Mouse (Mus musculus) megakaryocyte, embryonic 14.5 days (primary cell): ENCODE results near the gene Asb16. TPM values are rescaled to one million over a fixed set of nuclear protein-coding genes. Genes with fewer than 3 reads are reported as not detected.

ENCODE experiments used
- H3K27me3 ChIP-seq: replicated peaks from 2 replicates; pipeline ENCODE3; 2012; ENCODE audit warnings: inconsistent platforms
- H3K36me3 ChIP-seq: replicated peaks from 2 replicates; pipeline ENCODE3; 2012; ENCODE audit warnings: low read length, inconsistent platforms, mixed read lengths
- H3K4me1 ChIP-seq: 2 replicates; pipeline ENCODE4 v1.6.1; 2012; ENCODE audit warnings: inconsistent platforms
- H3K4me3 ChIP-seq: replicated peaks from 2 replicates; pipeline ENCODE3; 2012; ENCODE audit warnings: moderate library complexity, mild to moderate bottlenecking, inconsistent platforms
- H3K9me3 ChIP-seq: 2 replicates; pipeline ENCODE4 v1.6.1; 2012; ENCODE audit warnings: inconsistent platforms
- FLI1 ChIP-seq: IDR thresholded peaks from 2 replicates; pipeline ENCODE4 v1.6.1; 2012; ENCODE audit warnings: low read length, inconsistent platforms, mixed read lengths
- GATA1 ChIP-seq: IDR thresholded peaks from 3 replicates; pipeline ENCODE4 v1.6.1; 2012; ENCODE audit warnings: mixed read lengths, low read length, inconsistent platforms, borderline replicate concordance
- polyA plus RNA-seq: library from polyadenylated mRNA; stranded (reverse); fragments of >175 nt; gene quantifications from 2 replicates; pipeline ENCODE4 v1.2.3, GENCODE M21; 2012; ENCODE audit warnings: low replicate concordance; ENCODE audit not compliant: insufficient read depth

Gene Asb16
- polyA plus RNA-seq, 1 experiment = not detected

GRCm38 (mm10) chr11:102327250-102327649 is 58.7 kb downstream of the Asb16 start:
- H3K27me3 ChIP-seq = peaks cover 48% of the 10 kb centered on the region
- H3K4me3 ChIP-seq = no peak overlapping the region
- TF ChIP-seq GATA1 (no peak), FLI1 (no peak)
- no peaks in the 10 kb centered on the region for H3K36me3 ChIP-seq
- no peaks in the 10 kb centered on the region for H3K4me1 ChIP-seq
- no peaks in the 10 kb centered on the region for H3K9me3 ChIP-seq

DNA sequence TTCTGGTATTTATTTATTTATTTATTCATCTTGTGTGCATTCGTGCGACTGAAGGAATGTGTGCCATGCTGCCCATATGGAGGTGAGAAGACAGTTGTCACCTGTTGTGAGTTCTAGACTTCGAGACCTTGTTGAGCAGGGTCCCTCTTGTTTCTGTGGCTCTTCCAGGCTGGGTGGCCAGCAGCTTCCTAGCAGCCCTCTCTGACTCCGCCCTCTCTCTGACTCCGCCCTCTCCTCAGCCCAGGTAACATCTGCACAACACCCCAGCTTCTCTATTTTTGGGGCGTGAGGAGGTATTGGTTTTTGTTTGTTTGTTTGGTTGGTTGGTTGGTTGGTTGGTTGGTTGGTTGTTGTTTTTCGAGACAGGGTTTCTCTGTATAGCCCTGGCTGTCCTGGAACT is 59.3 kb downstream of the Asb16 start:
- Histone ChIP-seq H3K36me3 (no peaks in the 10 kb centered on the region), H3K27me3 (peaks cover 46% of the 10 kb centered on the region), H3K4me1 (no peaks in the 10 kb centered on the region), H3K9me3 (peaks cover under 1% of the 10 kb centered on the region), H3K4me3 (no peak overlapping the region)
- TF ChIP-seq GATA1 (no peak), FLI1 (no peak)

Other genes with a start within 250 kb of the Asb16 start
- not detected in 2 replicates for gene Mpp3, start 240.3 kb upstream of the Asb16 start, polyA plus RNA-seq
- gene Cd300lg, start 227.2 kb upstream of the Asb16 start, polyA plus RNA-seq = not detected in 2 replicates
- 7.0 and 10.2 TPM in 2 replicates for gene Mpp2, start 180.2 kb upstream of the Asb16 start, polyA plus RNA-seq
- 2.3 TPM in 1 of 2 replicates, not detected in the other for gene Ppy, start 167.4 kb upstream of the Asb16 start, polyA plus RNA-seq
- not detected in 2 replicates for gene Pyy, start 160.9 kb upstream of the Asb16 start, polyA plus RNA-seq
- gene Nags, start 123.2 kb upstream of the Asb16 start, polyA plus RNA-seq = not detected in 2 replicates
- gene Tmem101, start 112.3 kb upstream of the Asb16 start, polyA plus RNA-seq = 13.5 TPM in 1 of 2 replicates, not detected in the other
- gene Lsm12, start 83.4 kb upstream of the Asb16 start, polyA plus RNA-seq = 36.7 and 120 TPM in 2 replicates
- 32.9 and 73.3 TPM in 2 replicates for gene G6pc3, start 79.1 kb upstream of the Asb16 start, polyA plus RNA-seq
- 384 and 644 TPM in 2 replicates for gene Hdac5, start 38.6 kb upstream of the Asb16 start, polyA plus RNA-seq
- gene BC030867, start 19.9 kb upstream of the Asb16 start, polyA plus RNA-seq = 2.6 and 4.2 TPM in 2 replicates
- 46.7 and 48.3 TPM in 2 replicates for gene Tmub2, start 16.2 kb downstream of the Asb16 start, polyA plus RNA-seq
- gene Atxn7l3, start 27.9 kb downstream of the Asb16 start, polyA plus RNA-seq = 64.8 and 80.0 TPM in 2 replicates
- gene Ubtf, start 51.0 kb downstream of the Asb16 start, polyA plus RNA-seq = 46.9 and 85.8 TPM in 2 replicates
- 0.13 and 2.8 TPM in 2 replicates for gene Slc4a1, start 97.5 kb downstream of the Asb16 start, polyA plus RNA-seq
- gene Rundc3a, start 124.7 kb downstream of the Asb16 start, polyA plus RNA-seq = 3.8 and 6.6 TPM in 2 replicates
- gene Slc25a39, start 139.2 kb downstream of the Asb16 start, polyA plus RNA-seq = 164 and 165 TPM in 2 replicates
- 44.1 and 152 TPM in 2 replicates for gene Grn, start 161.6 kb downstream of the Asb16 start, polyA plus RNA-seq
- 1.7 and 1.8 TPM in 2 replicates for gene Fam171a2, start 178.9 kb downstream of the Asb16 start, polyA plus RNA-seq
- 3,342 and 4,614 TPM in 2 replicates for gene Itga2b, start 201.4 kb downstream of the Asb16 start, polyA plus RNA-seq